Mouse (Mus musculus): ENCODE measurements at regions not wholly inside any gene's neighbourhood (a gene's known extent, or its start where the extent isn't known, plus 50 kb on each side); places are given as distances from the start of the nearest gene placed in this dataset.
A peak's percentile ranks its signal among the peaks of the same experiment; 100 is the strongest.
"Not testable (repeated sequence)": the region's sequence is repeated elsewhere in the genome, so short reads cannot be mapped to it uniquely, and the experiment has no call there.

DNA sequence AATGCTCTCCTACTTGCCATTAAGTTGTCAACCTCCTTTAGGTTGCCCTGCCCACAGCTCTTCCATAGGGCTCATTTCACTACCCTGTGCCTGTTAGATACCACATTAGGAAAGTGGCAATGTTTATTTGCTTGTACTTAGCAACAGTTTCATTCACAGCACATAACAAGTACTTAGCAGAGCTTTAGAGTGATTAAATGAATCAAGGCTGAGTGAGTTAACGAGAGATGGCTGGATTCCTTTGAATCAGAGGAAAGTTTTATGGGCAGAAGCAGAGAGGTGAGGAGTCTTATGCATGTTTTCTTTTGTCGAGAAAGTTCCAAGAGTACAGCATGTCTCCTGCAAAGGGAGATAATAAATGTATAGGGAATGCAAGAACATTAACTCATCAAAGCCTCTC lies 60.5 kb downstream of the Ptgs2 start:
- DNase-seq (ENCODE audit: low read depth, low spot score) = no peak

DNA sequence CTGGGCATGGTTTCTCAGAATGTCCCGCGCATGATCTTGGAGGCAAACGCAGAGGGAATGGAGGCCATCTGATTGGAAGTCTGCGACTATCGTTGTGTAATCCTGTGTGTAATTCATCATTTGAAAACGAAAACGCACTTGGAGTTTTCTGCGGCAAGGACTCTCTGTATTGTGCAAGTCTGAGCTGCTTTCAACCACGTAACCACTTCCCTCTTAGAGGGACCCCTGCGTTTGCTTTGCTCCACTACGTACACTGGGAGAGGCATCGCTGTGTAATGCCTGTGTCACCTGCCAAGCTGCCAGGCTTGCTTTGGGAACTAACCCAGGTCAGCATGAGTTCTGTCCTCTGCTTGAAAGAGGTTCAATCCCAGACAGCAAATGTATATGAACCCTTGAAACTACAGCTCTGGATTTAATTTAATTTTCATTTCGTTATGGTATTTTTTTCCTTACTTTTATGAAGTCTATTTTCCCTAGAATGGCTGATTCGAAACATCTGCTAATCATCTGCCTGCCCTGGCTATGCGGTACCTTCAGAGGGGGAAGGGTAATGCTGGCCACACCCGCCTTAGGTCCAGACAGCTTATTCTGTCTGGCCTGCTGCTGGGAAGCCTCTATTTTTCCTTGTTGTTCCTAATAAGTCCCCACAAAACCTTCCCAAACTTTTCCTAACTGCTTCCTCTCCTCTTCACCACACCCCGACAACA lies 65.2 kb downstream of the Ptgs2 start:
- peak; percentile 20 for DNase-seq (ENCODE audit: low read depth, low spot score)

DNA sequence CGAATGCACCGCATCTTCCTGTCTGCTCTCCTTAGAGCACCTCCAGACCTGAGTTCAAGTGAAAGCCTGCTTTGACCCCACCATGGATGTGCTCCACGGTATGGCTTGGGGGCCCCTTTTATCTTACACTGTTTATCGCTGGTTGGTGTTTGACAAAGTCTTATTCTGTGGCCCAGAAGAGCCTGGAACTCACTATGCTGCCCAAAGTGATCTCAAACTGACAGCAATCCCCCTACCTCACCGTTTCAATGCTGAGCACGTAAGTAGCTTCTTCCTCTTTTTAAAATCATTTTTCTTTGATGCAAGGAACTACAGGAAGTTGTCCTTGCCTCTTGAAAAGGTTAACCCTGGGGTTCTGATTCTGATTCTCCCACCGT lies 65.8 kb downstream of the Ptgs2 start:
- no peak for DNase-seq (ENCODE audit: low read depth, low spot score)

DNA sequence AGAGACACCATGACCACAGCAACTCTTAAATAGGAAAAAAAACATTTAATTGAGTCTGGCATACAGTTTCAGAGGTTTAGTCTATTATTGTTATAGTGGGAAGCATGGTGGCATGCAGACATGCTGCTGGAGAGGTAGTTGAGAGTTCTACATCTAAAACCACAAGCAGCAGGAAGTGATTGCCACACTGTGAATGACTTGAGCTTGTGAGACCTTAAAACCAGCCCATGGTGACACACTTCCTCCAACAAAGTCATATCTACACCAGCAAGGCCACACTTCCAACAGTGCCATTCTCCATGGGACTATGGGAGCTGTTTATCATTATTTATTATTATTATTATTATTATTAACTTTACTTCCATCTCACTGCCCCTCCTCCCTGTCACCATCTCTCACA lies 67.3 kb downstream of the Ptgs2 start:
- no peak for DNase-seq (ENCODE audit: low read depth, low spot score)

DNA sequence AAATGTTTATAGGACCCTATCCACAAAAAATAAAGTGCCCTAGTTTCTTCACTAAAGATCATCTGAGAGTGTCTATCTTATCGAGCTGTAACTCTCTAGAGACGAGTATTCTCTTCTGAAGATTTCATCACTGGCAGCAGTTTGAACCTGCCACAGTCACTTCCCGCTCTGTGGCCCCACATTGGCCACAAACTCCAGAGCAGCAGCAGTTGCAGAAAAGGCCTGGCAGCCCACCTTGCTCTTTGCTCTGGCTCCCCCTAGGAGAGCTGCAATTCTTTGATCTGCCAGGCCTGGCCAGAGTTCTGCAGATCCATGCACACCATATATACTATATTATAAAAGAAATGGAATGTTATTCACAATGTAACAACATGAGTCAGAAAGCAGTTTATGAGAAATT lies 74.4 kb downstream of the Ptgs2 start:
- no peak for DNase-seq (ENCODE audit: low read depth, low spot score)

DNA sequence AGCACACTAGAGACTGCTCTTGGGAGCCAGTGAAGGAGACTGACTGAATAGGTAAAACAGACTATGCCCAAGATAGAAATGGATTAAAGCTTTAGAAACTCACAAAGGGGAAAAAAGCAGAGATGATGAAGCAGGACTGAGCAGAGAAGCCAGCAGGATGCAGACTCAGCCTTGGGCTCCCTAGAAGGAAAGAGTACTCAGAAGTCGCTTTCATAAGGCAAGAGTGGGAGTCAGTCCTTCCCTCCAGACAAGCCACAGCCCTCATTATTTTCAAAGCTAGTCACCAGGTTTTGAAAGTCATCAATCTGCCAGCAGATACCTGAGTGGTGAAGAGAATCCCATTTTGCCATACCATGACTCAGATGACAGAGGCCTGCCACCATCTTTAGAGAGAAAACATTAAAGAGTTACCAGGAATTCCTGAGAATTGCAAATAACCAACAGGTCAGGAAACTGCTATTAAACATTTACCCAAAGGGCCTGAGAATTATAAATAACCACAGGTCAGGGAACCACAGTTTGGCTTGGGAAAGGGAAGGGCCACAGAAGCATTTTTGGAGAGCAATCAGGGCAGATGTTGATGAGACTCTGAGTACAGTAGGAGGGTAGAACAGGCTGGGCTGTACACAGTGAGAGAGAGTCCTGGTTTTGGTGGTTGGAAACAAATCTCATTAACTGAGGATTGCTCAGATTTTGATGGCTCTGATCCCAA lies 77.4 kb downstream of the Ptgs2 start:
- no peak for DNase-seq (ENCODE audit: low read depth, low spot score)

DNA sequence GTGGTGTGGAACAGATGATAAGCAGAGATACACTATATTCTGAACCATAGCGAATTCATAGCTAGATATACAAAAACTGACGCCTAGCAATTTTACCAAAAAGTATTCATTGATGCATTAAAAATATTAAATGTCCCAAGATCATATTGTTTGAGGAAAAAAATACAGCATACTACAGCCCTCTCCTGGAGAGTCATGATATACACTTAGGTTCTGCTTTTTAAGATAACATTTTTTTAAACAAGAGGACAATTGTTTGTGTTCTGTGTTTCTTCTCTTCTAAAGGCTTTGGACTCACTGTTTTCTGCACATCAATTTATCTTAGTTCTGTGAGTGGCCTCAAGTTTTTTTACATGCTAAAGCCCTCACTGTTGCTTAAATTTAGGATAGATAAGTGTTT lies 102.2 kb downstream of the Ptgs2 start:
- DNase-seq (ENCODE audit: low read depth, low spot score) = no peak

DNA sequence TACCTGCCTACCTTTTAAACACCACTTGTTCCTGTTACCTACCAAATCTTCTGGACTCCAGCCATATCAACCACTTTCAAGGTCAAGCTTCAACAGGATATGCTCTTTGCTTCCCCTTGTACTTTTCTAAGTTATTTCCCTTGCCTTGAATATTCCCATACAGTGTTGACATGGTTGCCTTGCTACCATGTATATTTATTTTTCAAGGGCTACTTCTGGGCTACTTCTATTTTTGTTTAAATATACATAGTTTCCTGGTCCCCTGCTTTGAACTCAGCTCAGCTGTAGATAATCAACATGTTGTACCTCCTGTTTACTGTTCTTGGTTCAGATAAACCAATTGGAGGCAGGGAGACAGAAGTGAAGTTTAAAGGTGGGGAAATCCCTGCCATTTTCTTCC lies 106.8 kb upstream of the Pdc start:
- DNase-seq (ENCODE audit: low read depth, low spot score) = no peak

DNA sequence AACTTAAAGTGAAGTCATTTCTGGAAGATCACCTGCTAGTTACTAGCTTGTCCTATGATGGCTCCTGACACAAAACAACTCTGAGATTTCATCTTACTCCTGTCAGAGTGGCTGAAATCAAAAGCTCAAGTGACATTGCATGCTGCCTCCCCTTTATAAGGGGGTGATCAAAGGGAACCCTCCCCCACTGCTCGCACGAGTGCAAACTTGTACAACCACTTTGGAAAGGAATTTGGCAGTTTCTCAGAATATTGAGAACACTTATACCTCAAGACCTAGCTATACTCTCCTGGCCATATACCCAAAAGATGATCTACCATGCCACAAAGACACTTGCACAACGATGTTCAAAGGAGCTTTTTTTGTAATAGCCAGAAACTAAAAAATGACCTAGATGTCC lies 102.5 kb upstream of the Pdc start:
- DNase-seq (ENCODE audit: low read depth, low spot score) = no peak

DNA sequence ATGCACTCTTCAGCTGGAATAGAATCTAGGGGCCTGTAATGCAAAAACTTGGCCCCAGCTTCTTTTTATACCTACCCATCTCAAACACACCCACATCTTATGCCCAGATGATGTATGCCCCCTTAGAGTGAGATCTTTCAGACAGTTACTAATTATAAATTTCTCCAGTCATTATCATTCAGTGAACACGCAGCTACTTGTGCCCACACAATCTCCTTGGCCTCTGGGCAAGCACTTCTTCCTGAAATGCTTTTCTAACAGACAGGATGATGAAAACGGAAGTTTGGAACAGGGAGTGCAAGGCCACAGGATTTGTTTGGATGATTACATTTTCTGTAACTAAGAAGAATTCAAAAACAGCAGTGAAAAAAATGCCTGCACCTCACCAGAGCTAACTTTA lies 100.4 kb upstream of the Pdc start:
- no peak for DNase-seq (ENCODE audit: low read depth, low spot score)

DNA sequence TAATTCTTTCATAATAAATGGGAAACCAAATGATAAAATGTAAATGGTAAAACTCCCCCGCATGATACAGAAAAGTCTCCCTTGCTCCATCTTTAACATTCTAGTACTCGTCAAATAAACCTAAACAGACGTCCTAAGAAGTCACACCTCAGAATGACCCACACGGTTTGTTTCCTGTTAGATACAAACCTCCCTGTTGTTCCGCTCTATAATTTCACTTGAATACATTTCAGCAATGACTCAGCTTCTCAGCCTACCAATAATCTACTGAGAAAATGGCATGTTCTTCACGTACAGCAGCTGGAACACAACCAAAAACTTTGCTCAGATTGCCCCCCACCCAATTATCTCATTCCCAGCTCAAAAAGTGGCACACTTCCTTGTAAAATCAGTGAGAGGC lies 93.7 kb upstream of the Pdc start:
- DNase-seq (ENCODE audit: low read depth, low spot score) = no peak

DNA sequence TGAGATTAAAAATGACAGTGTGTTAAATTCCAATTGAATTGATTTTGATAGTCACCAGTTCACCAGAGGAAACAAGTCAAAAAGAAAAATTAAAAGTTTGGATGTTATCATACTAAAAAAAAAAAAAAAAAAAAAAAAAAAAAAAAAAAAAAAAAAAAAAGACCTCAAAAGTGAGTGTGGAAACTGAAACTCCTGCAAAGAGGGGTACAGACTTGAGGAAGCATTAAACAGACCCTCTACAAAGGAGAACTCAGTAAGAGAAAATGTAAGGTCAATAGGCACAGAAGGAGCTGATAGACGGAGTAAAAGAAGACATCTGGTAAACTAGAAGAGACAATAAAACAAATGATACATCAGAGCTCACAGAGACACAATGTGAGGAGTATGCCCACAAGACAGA lies 79.7 kb upstream of the Pdc start:
- not testable (repeated sequence) for DNase-seq (ENCODE audit: low read depth, low spot score)

DNA sequence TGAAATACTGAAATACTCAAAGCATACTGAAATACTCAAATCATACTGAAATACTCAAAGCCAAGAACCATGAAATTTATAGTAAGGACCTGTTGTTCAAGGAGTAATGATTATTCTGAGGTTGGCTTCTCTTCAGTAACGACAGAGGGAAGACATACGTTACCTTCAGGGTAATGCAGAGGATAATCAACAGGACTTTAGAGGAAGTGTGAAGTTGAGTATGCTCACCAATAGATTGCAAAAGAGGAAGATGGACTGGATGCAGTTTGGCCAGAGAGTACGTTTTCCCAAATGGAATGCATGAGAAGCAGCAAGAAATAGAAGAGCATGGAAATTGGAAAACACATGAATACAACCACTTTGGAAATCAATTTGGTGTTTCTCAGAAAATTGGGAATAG lies 79.1 kb upstream of the Pdc start:
- no peak for DNase-seq (ENCODE audit: low read depth, low spot score)

DNA sequence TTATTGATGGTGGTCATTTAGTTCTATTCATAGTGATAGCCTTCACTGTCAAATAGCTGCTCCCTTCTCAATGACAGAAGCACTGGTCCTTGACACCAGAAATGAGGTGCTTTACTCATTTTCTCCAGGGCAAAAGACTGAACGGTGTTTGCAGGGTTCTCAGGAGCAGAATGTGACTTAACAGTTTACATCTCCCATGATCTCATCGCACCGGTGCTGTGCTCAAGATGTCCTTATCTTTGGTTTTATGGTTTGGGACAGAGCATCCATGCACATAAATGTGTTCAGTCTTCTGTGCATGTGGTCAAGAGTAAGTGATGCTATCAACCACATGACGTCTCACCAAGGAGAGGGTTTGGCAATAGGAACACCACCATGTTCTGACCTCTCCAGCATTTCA lies 78.1 kb upstream of the Pdc start:
- no peak for DNase-seq (ENCODE audit: low read depth, low spot score)

DNA sequence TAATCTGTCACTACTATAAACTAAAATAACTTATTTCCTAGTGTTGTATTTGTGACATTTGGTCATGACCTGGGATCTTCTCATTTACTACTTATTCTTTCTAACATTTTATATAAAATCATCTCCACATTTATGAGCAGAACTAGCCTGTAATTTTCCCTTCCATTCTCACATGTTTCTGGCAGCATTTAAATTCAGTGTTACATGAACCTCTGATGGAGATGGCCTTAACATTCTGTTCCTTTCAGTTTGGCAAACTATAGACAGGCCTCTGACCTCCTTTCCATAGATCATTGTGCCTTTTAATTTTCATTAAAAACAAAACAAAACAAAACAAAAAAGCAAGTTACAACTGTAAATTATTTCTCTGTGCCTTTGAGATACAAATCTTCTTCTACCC lies 77.1 kb upstream of the Pdc start:
- no peak for DNase-seq (ENCODE audit: low read depth, low spot score)

DNA sequence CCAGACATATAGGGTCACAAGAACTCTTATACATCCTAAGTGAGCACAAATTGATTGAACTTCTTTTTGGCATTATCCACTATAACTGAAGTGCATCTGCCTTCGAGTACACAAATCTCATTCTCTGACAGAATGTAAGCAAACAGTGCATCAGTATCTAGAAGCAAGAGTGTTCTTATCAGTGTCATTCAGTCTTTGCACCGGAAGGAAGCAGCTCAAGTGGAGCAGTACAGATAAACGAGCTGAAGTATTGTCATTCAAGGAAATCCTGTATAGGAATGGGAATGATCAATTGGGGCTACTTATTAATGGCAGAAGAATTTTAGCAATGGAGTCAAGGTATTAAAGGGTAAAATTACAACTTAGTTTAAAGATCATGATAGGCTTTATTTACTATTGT lies 74.3 kb upstream of the Pdc start:
- DNase-seq (ENCODE audit: low read depth, low spot score) = no peak

DNA sequence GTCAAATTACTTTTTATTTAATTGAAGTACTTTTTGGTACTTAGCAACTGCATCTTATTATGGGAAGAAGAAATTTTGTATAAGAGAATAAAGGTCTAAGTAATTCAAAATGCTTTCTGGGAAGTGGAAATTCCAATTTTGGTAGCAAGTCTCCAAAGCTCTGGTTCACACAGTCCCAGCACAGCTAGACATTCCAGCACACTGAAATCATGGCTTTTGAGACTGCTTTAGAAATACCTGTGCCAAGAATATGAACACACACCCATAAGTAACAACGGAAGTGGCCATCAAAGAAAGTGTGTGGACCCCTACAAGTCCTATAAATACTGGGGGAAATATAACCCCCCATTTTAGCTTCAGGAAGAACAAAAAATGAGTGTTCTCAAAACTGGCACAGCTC lies 67.8 kb upstream of the Pdc start:
- no peak for DNase-seq (ENCODE audit: low read depth, low spot score)

DNA sequence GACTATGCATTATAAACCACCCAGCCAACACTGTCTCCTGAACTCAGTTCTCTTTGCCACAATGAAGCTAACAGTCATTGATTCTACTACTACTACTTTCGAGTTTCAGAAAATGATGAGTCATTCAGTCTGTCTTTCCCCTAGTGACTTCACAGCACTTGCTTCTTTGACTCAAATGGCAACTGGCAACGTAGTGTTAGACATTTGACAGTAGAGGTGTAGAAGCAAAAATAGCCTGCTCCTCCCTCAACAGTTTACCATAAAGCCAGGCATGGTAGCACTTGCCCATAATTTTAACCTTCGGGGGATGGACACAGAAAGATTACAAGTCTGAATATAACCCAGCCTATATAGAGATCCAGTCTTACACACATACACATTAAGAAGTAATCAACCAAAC lies 67.3 kb upstream of the Pdc start:
- DNase-seq (ENCODE audit: low read depth, low spot score) = no peak

DNA sequence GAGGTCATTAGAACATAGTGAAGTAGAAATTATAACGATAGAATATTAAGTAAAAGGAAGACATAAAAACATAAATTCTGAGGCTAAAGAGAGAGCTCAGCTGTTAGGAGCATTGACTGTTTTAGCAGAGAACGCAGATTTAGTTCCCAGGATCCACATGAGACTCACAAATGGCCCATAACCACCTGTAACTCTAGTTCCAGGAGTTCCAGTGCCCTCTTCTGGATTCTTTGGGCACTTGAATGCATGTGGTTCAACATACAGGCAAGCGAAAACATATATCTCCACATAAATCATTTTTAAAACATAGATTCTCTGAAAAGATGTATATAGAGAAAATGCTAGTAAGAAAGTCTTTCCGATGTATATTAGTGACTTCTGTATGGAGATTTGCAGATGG lies 61.6 kb upstream of the Pdc start:
- peak; percentile 33 for DNase-seq (ENCODE audit: low read depth, low spot score)

DNA sequence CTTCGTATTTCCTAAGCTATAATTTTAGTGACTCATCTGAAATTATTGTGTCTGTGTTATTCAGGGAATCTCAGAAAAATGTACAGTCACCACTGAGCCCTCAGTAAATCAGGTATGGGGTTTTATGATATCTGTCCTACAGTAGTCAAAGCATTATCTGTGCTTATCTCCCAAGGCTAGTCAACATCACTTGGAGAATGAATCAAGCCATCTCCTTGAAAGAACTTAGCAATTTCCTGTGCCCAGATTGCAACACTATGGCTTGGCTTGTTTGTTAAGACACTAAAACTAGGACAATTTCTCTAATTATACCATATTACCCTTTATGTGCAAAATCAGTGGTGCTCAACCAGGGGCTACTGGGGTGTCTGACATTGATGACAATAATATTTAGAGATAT lies 58.9 kb upstream of the Pdc start:
- DNase-seq (ENCODE audit: low read depth, low spot score) = no peak

DNA sequence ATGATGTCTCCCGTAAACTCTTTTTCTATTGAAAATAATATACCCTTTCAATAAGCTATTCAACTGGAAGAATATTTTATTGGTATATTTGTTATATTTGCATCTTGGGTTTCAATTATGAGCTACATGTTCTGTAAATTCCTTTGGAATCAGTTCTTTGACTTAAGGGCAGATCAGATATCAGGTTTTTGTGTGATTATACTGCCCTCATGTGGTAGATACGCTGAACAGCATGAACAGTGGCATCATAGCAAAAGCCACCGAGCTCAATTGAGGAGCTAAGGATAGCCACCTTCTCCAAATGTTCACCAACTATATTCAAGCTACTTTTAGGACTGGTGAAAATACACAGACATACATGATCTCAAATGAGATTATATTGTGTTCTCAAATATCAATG lies 52.7 kb upstream of the Pdc start:
- DNase-seq (ENCODE audit: low read depth, low spot score) = peak; percentile 62

DNA sequence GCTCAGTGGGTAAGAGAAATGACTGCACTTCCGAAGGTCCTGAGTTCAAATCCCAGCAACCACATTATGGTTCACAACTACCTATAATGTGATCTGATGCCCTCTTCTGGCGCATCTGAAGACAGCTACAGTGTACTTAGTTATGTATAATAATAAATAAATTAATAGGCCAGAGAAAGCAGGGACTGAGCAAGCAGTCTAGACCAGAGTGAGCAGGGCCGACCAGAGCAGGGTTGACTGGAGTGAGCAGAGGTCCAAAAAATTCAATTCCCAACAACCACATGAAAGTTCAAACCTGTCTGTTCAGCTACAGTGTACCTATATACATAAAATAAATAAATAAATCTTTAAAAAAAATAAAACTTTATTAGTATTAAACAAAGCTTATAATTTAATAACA lies 52.2 kb upstream of the Pdc start:
- no peak for DNase-seq (ENCODE audit: low read depth, low spot score)
